37 mouse cellular contexts compared by ENCODE assay signal in genomic region chr17:45608396-45608795, GRCm38 (mm10). TPM values are rescaled to one million over a fixed set of nuclear protein-coding genes. Genes with fewer than 3 reads are reported as not detected.
DNase-seq lines count a peak whose midpoint lies in the region; ATAC-seq and TF ChIP-seq lines count a peak whose summit lies in the region.
"Had no signal": no experiment of that assay in that cellular context is flagged by ENCODE, and none has a peak within 500 bp of the region (broad histone marks: within the 10 kb centered on the region; RNA-seq: fewer than 3 reads in every experiment).

No protein-coding gene starts in this region.

- no peaks in the 10 kb centered on the region for H3K36me3 ChIP-seq in lung, postnatal 0 days (ENCODE audit: insufficient read depth, low read length)
- H3K36me3 ChIP-seq in ES-E14 (ENCODE audit: control insufficient read depth, insufficient read depth, low read length, poor library complexity, severe bottlenecking): no peaks in the 10 kb centered on the region
- no peaks in the 10 kb centered on the region for H3K36me3 ChIP-seq in liver, embryonic 16.5 days (ENCODE audit: control insufficient read depth, insufficient read depth)
- H3K36me3 ChIP-seq: heart, embryonic 12.5 days; hindbrain, embryonic 10.5 days; kidney, embryonic 15.5 days; neural tube, embryonic 15.5 days had no signal

- TF ChIP-seq EP300 in lung, postnatal 0 days (IDR thresholded peaks at IDR 0.05): peak; percentile 50

- 81% methylated on average over 4 of the region's 4 CpGs for WGBS in lung, postnatal 0 days
- WGBS in liver, embryonic 16.5 days (ENCODE audit: insufficient replicate concordance): 64% methylated on average over 4 of the region's 4 CpGs

- H3K4me3 ChIP-seq in lung, postnatal 0 days (ENCODE audit: low read depth, low read length): no peak overlapping the region
- no peak overlapping the region for H3K4me3 ChIP-seq in ES-E14 (ENCODE audit: insufficient read depth in 1 of 2, low read depth in 1 of 2, low read length in 2 of 2, poor library complexity in 1 of 2, severe bottlenecking in 1 of 2)
- H3K4me3 ChIP-seq in liver, embryonic 16.5 days (ENCODE audit: low read depth, low read length): no peak overlapping the region
- H3K4me3 ChIP-seq: forebrain, embryonic 13.5 days; heart, adult 2 months; heart, embryonic 12.5 days; hindbrain, embryonic 10.5 days; kidney, embryonic 15.5 days; neural tube, embryonic 15.5 days had no signal

- no peaks in the 10 kb centered on the region for H3K4me1 ChIP-seq in lung, postnatal 0 days (ENCODE audit: insufficient read depth, low read depth, low read length)
- H3K4me1 ChIP-seq in ES-E14 (ENCODE audit: control insufficient read depth in 2 of 2, insufficient read depth in 2 of 2, low read length in 2 of 2, poor library complexity in 1 of 2): peaks cover 12 to 24% of the 10 kb centered on the region in 2 experiments
- peaks cover 12% of the 10 kb centered on the region for H3K4me1 ChIP-seq in liver, embryonic 16.5 days (ENCODE audit: control insufficient read depth, low read depth, low read length)
- H3K4me1 ChIP-seq: forebrain, embryonic 13.5 days; neural tube, embryonic 15.5 days had no signal

- intact Hi-C loops in heart, postnatal 10 days (cut with DNase I): no loop called here

- peak; percentile 30 for ATAC-seq in lung, postnatal 0 days
- ATAC-seq in liver, embryonic 16.5 days (ENCODE audit: low read depth): peak; percentile 79
- ATAC-seq: forebrain, embryonic 13.5 days; hindbrain, embryonic 16.5 days had no signal

- no peaks in the 10 kb centered on the region for H3K9me3 ChIP-seq in lung, postnatal 0 days (ENCODE audit: low read length)
- no peaks in the 10 kb centered on the region for H3K9me3 ChIP-seq in ES-E14 (ENCODE audit: control insufficient read depth, insufficient read depth, low read depth, low read length)
- H3K9me3 ChIP-seq in liver, embryonic 16.5 days (replicated peaks; ENCODE audit: control insufficient read depth, low read length): no peaks in the 10 kb centered on the region
- H3K9me3 ChIP-seq: forebrain, embryonic 13.5 days; hindbrain, embryonic 10.5 days; kidney, embryonic 15.5 days; neural tube, embryonic 15.5 days had no signal

- TF ChIP-seq CTCF in lung, postnatal 0 days (IDR thresholded peaks at IDR 0.05): no peak

- DNase-seq in lung, postnatal 0 days (ENCODE audit: low spot score): peak; percentile 76
- no peak for DNase-seq in lung, postnatal 4 days
- no peak for DNase-seq in ES-E14 (ENCODE audit: low read depth, low spot score)
- no peak for DNase-seq in heart, postnatal 10 days
- no peak for DNase-seq in thymus, postnatal 36 days
- no peak for DNase-seq in urinary bladder, adult 2 months (ENCODE audit: low spot score)
- DNase-seq: adrenal gland, postnatal 25 days; cerebellum, adult 2 months; cerebellum, postnatal 25 days; gastrocnemius, postnatal 10 days; heart, adult 2 months; kidney, adult 18-20 months; kidney, postnatal 25 days; lung, adult 18-20 months; lung, postnatal 14 days; midbrain, embryonic 14.5 days; retina, postnatal 1 day; right cerebral cortex, postnatal 14 days had no signal

- in situ Hi-C loops in ES-E14 (cut with MboI; ENCODE audit: low sequenced_read_pairs in 2 of 2, unreplicated experiment in 2 of 2): no loop called here

- no peaks in the 10 kb centered on the region for H3K27me3 ChIP-seq in lung, postnatal 0 days (replicated peaks; ENCODE audit: insufficient read depth, low read length)
- H3K27me3 ChIP-seq in liver, embryonic 16.5 days (ENCODE audit: control insufficient read depth, insufficient read depth, low read depth, low read length): no peaks in the 10 kb centered on the region
- H3K27me3 ChIP-seq: forebrain, embryonic 13.5 days; heart, embryonic 12.5 days; kidney, embryonic 15.5 days; neural tube, embryonic 15.5 days had no signal

- H3K4me2 ChIP-seq in lung, postnatal 0 days (replicated peaks; ENCODE audit: low read depth, low read length): no peak overlapping the region
- H3K4me2 ChIP-seq in liver, embryonic 16.5 days (ENCODE audit: low read depth, low read length): no peak overlapping the region
- H3K4me2 ChIP-seq: forebrain, embryonic 13.5 days; heart, embryonic 12.5 days; kidney, embryonic 15.5 days; neural tube, embryonic 15.5 days had no signal

- H3K9ac ChIP-seq in lung, postnatal 0 days (replicated peaks; ENCODE audit: low read depth): no peak overlapping the region
- H3K9ac ChIP-seq in ES-E14 (ENCODE audit: insufficient read depth, low read depth, low read length, poor library complexity, severe bottlenecking): no peak overlapping the region
- H3K9ac ChIP-seq in liver, embryonic 16.5 days (ENCODE audit: low read depth, low read length): no peak overlapping the region
- H3K9ac ChIP-seq: forebrain, embryonic 13.5 days; heart, embryonic 12.5 days; kidney, embryonic 15.5 days; neural tube, embryonic 15.5 days had no signal

- no peak overlapping the region for H3K27ac ChIP-seq in lung, postnatal 0 days (ENCODE audit: low read length)
- peak overlapping the region; percentile 73; the same call in 1 of the 2 replicates for H3K27ac ChIP-seq in ES-E14 (ENCODE audit: insufficient read depth, low read depth, low read length, poor library complexity, severe bottlenecking)
- H3K27ac ChIP-seq in liver, embryonic 16.5 days (ENCODE audit: low read length): no peak overlapping the region
- H3K27ac ChIP-seq: forebrain, embryonic 13.5 days; heart, adult 2 months; hindbrain, embryonic 10.5 days; kidney, embryonic 15.5 days; neural tube, embryonic 15.5 days had no signal

TF ChIP-seq in ES-E14, 5 proteins besides CTCF, POLR2A, EP300 and RAD21:
- TF ChIP-seq HCFC1 (IDR thresholded peaks at IDR 0.05; ENCODE audit: borderline replicate concordance, insufficient read depth, low read length) (no peak), ZC3H11A (IDR thresholded peaks at IDR 0.05; ENCODE audit: borderline replicate concordance, low read depth, low read length) (no peak), ZNF384 (IDR thresholded peaks at IDR 0.05; ENCODE audit: low read depth, low read length) (no peak), CHD2 (IDR thresholded peaks at IDR 0.05; ENCODE audit: low read depth, low read length) (no peak), MAFK (IDR thresholded peaks at IDR 0.05; ENCODE audit: insufficient read depth, low read depth, low read length) (no peak)

RNA-seq across cellular contexts. Expression of gene Mymx, which starts 6.5 kb away (rescaled TPM):
- polyA plus RNA-seq in lung, postnatal 0 days (2015; fragmentation: Nextera tagmentation; extraction: Ambion mirVana): not detected in 2 replicates
- 66.0 and 95.3 TPM in 2 replicates for total RNA-seq in ES-E14 (2012; rRNA removed)
- polyA plus RNA-seq in liver, embryonic 16.5 days (2015; fragmentation: Nextera tagmentation; extraction: Ambion mirVana): 0.30 and 0.35 TPM in 2 replicates
- not detected for total RNA-seq in heart, postnatal 10 days (2021)
- polyA plus RNA-seq in urinary bladder, adult 2 months (2012; rRNA removed): 0.31 and 0.84 TPM in 2 replicates
- total RNA-seq: adrenal gland, adult 18-20 months; adrenal gland, postnatal 25 days; heart, adult 2 months; layer of hippocampus, adult 18-20 months; layer of hippocampus, postnatal 10 days; left cerebral cortex, adult 18-20 months; left cerebral cortex, postnatal 14 days; megakaryocyte-erythroid progenitor cell, adult 5-6 weeks; monocyte, adult 5-6 weeks had no signal
- polyA plus RNA-seq: cerebellum, adult 2 months; forebrain, embryonic 13.5 days; heart, adult 2 months; heart, postnatal 0 days; hindbrain, embryonic 10.5 days; hindbrain, embryonic 16.5 days; intestine, embryonic 14.5 days; midbrain, embryonic 14.5 days had no signal

RNA-seq across cellular contexts. Expression of gene Slc29a1, which starts 9.0 kb away (rescaled TPM):
- 99.8 and 120 TPM in 2 replicates for polyA plus RNA-seq in lung, postnatal 0 days (2015; fragmentation: Nextera tagmentation; extraction: Ambion mirVana)
- total RNA-seq in ES-E14 (2012; rRNA removed): 321 and 677 TPM in 2 replicates
- polyA plus RNA-seq in liver, embryonic 16.5 days (2015; fragmentation: Nextera tagmentation; extraction: Ambion mirVana): 154 and 162 TPM in 2 replicates
- total RNA-seq in heart, postnatal 10 days (2021): 10 to 100 TPM; 88.3 to 99.0 TPM
- 210 and 219 TPM in 2 replicates for polyA plus RNA-seq in urinary bladder, adult 2 months (2012; rRNA removed)

RNA-seq across cellular contexts. Expression of gene Hsp90ab1, which starts 35.3 kb away (rescaled TPM):
- polyA plus RNA-seq in lung, postnatal 0 days (2015; fragmentation: Nextera tagmentation; extraction: Ambion mirVana): 607 and 696 TPM in 2 replicates
- total RNA-seq in ES-E14 (2012; rRNA removed): 1,660 and 1,758 TPM in 2 replicates
- polyA plus RNA-seq in liver, embryonic 16.5 days (2015; fragmentation: Nextera tagmentation; extraction: Ambion mirVana): 564 and 565 TPM in 2 replicates
- total RNA-seq in heart, postnatal 10 days (2021): 1,000 to 10,000 TPM; 1,000 to 1,054 TPM
- polyA plus RNA-seq in urinary bladder, adult 2 months (2012; rRNA removed): 635 and 857 TPM in 2 replicates

RNA-seq across cellular contexts. Expression of gene Slc35b2, which starts 44.7 kb away (rescaled TPM):
- polyA plus RNA-seq in lung, postnatal 0 days (2015; fragmentation: Nextera tagmentation; extraction: Ambion mirVana): 84.8 and 85.1 TPM in 2 replicates
- total RNA-seq in ES-E14 (2012; rRNA removed): 96.7 and 98.7 TPM in 2 replicates
- 45.3 and 46.5 TPM in 2 replicates for polyA plus RNA-seq in liver, embryonic 16.5 days (2015; fragmentation: Nextera tagmentation; extraction: Ambion mirVana)
- total RNA-seq in heart, postnatal 10 days (2021): 10 to 100 TPM; 34.5 to 36.8 TPM
- 62.3 and 69.4 TPM in 2 replicates for polyA plus RNA-seq in urinary bladder, adult 2 months (2012; rRNA removed)

RNA-seq across cellular contexts. Expression of gene Capn11, which starts 50.7 kb away (rescaled TPM):
- polyA plus RNA-seq in lung, postnatal 0 days (2015; fragmentation: Nextera tagmentation; extraction: Ambion mirVana): 0.08 TPM in 1 of 2 replicates, not detected in the other
- total RNA-seq in ES-E14 (2012; rRNA removed): 0.48 TPM in 1 of 2 replicates, not detected in the other
- 0.08 and 0.41 TPM in 2 replicates for polyA plus RNA-seq in liver, embryonic 16.5 days (2015; fragmentation: Nextera tagmentation; extraction: Ambion mirVana)
- not detected for total RNA-seq in heart, postnatal 10 days (2021)
- 2.3 and 2.7 TPM in 2 replicates for polyA plus RNA-seq in urinary bladder, adult 2 months (2012; rRNA removed)
- total RNA-seq: monocyte, adult 5-6 weeks had no signal
- polyA plus RNA-seq: heart, adult 2 months; heart, postnatal 0 days; intestine, embryonic 14.5 days; small intestine, adult 2 months; stomach, embryonic 14.5 days; thymus, postnatal 0 days had no signal
